Mouse (Mus musculus) hematopoietic multipotent progenitor cell, adult 10-12 weeks (in vitro differentiated cells): ENCODE measurements around the gene Pglyrp4. TPM values are rescaled to one million over a fixed set of nuclear protein-coding genes. Genes with fewer than 3 reads are reported as not detected.

Experiments
- polyA plus RNA-seq: library from polyadenylated mRNA; stranded (reverse); fragments of >175 nt; gene quantifications from 2 replicates; pipeline ENCODE4 v1.2.3, GENCODE M21; 2012; ENCODE audit warnings: low replicate concordance

Pglyrp4 gene
- polyA plus RNA-seq, result 0.09 TPM in 1 of 2 replicates, not detected in the other

DNA sequence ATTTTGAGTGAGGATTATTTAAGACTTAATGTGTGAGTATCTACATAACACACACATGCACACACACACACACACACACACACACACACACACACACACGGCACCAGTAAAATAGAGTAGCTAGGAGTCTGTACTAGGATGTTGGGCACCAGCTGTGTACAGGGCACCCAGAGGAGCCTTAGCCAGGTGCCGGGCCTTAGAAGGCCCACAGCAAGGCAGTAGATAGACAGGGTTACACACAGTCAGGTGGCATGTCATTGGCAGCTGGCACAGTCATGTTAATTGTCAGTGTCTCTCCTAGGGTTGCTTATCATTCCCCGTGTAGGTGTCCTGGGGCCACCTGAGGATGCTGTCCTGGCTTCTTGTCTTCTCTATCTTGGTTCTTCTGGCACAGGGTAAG, at the start of gene Pglyrp4:
Gene Pglyrp4 (plus strand): TSS at position 301 of the 400 bp plus-strand sequence.

GRCm38 (mm10) chr3:90695613-90696012, 31.1 kb upstream of the Pglyrp4 start, which contains the start of gene S100a9:
TSS of gene S100a9 (minus strand) at chr3:90695721.

DNA sequence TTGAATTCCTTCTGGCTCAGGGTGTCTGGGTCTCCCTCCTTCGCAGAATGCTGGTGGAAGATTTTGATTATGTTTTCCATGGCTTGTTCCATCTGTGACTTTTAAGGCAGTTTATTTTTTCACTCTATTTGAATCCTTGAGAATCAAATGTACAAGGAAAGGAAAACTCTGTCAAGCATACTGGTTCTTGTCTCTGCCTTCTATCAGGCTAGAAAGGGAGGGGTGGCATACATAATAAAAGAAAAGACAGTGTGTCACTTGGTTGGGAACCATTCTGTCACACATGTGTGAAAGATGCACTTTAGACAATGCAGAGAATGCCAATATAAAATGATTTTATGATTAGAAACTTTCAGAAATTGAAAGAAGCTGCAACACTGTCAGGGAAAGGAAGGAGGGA, 51.1 kb downstream of the Pglyrp4 start, which contains the start of gene Gm5849:
Gene Gm5849 (minus strand): TSS at position 101 of the 400 bp plus-strand sequence.

Other genes starting within 250 kb of the Pglyrp4 start
- 5.7 and 5.9 TPM in 2 replicates for gene Snapin, start 235.9 kb upstream of the Pglyrp4 start, polyA plus RNA-seq
- gene Chtop, start 217.4 kb upstream of the Pglyrp4 start, polyA plus RNA-seq, result 75.5 and 121 TPM in 2 replicates
- gene S100a1, start 212.5 kb upstream of the Pglyrp4 start, polyA plus RNA-seq, result 8.5 and 9.8 TPM in 2 replicates
- 8.5 TPM in 2 replicates for gene S100a13, start 212.5 kb upstream of the Pglyrp4 start, polyA plus RNA-seq
- 0.18 TPM in 2 replicates for gene S100a14, start 200.1 kb upstream of the Pglyrp4 start, polyA plus RNA-seq
- 0.38 and 1.0 TPM in 2 replicates for gene S100a16, start 189.7 kb upstream of the Pglyrp4 start, polyA plus RNA-seq
- gene S100a3, start 166.3 kb upstream of the Pglyrp4 start, polyA plus RNA-seq, result 0.38 TPM in 1 of 2 replicates, not detected in the other
- not detected in 2 replicates for gene S100a2, start 136.7 kb upstream of the Pglyrp4 start, polyA plus RNA-seq
- gene Gm42674, start 125.0 kb upstream of the Pglyrp4 start, polyA plus RNA-seq, result not detected in 2 replicates
- 8.1 and 14.2 TPM in 2 replicates for gene S100a4, start 123.1 kb upstream of the Pglyrp4 start, polyA plus RNA-seq
- not detected in 2 replicates for gene S100a5, start 118.4 kb upstream of the Pglyrp4 start, polyA plus RNA-seq
- gene S100a6, start 114.0 kb upstream of the Pglyrp4 start, polyA plus RNA-seq, result 18.8 and 73.6 TPM in 2 replicates
- gene S100a7a, start 72.9 kb upstream of the Pglyrp4 start, polyA plus RNA-seq, result 0.12 TPM in 1 of 2 replicates, not detected in the other
- 30.7 and 39.3 TPM in 2 replicates for gene S100a8, start 57.9 kb upstream of the Pglyrp4 start, polyA plus RNA-seq
- gene S100a9, start 31.2 kb upstream of the Pglyrp4 start, polyA plus RNA-seq, result 130 and 140 TPM in 2 replicates
- gene Gm5849, start 51.0 kb downstream of the Pglyrp4 start, polyA plus RNA-seq, result not detected in 2 replicates